Mouse (Mus musculus): ENCODE measurements around the gene Ywhab.

GRCm38 (mm10) chr2:163951770-163952169 lies 43.0 kb upstream of the Ywhab start:
- TF ChIP-seq POLR2A (IDR thresholded peaks at IDR 0.05; ENCODE audit: control insufficient read depth, extremely low read depth, insufficient read depth, low read length, poor library complexity) (no peak), CTCF (IDR thresholded peaks at IDR 0.05; ENCODE audit: borderline replicate concordance, control insufficient read depth, extremely low read depth, insufficient read depth, low read length, poor library complexity) (no peak)
